Comparison of ENCODE assay signal across 8 mouse cellular contexts in the genomic region with DNA sequence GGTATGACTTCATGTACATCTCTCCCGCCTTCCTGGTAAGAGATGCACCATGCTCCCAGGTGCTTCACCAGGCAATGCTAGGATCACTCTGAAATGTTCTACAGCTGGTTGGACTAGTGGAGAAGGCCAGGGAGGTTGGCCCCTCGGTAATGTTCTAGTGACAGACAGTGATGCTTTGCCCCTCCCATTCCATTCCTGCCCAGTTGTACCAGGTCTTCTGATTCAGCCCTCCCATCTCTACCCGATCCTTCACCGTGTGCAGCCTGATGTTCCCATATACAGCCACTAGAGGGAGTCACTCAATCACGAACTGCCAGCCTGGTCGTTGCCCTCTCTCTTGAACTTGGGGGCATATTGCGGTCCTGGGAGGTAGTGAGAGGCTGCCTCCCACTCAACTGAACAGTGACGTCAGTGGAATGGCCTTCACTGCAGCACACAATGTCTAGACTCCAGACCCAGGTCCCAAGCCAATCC. TPM values are rescaled to one million over a fixed set of nuclear protein-coding genes. Genes with fewer than 3 reads are reported as not detected.
DNase-seq lines count a peak whose midpoint lies in the region; ATAC-seq lines count a peak whose summit lies in the region.
"Had no signal": no experiment of that assay in that cellular context is flagged by ENCODE, and none has a peak within 500 bp of the region (broad histone marks: within the 10 kb centered on the region; RNA-seq: fewer than 3 reads in every experiment).

No protein-coding gene starts in this region.

- H3K4me2 ChIP-seq in forebrain, embryonic 13.5 days: no peak overlapping the region
- no peak overlapping the region for H3K4me2 ChIP-seq in hindbrain, embryonic 14.5 days (replicated peaks)

- peak; percentile 83 for ATAC-seq in forebrain, embryonic 13.5 days
- ATAC-seq in hindbrain, embryonic 14.5 days (ENCODE audit: low FRiP score): peak; percentile 77

- H3K27ac ChIP-seq in forebrain, embryonic 13.5 days: no peak overlapping the region
- no peak overlapping the region for H3K27ac ChIP-seq in hindbrain, embryonic 14.5 days
- H3K27ac ChIP-seq: macrophage had no signal

- 15% methylated on average over 8 of the region's 8 CpGs for WGBS in forebrain, embryonic 13.5 days
- 15% methylated on average over 8 of the region's 8 CpGs for WGBS in hindbrain, embryonic 14.5 days

- H3K9ac ChIP-seq in forebrain, embryonic 13.5 days: no peak overlapping the region
- H3K9ac ChIP-seq in hindbrain, embryonic 14.5 days: no peak overlapping the region

- H3K9me3 ChIP-seq in forebrain, embryonic 13.5 days (replicated peaks): no peaks in the 10 kb centered on the region
- H3K9me3 ChIP-seq in hindbrain, embryonic 14.5 days (ENCODE audit: control insufficient read depth, low read length): no peaks in the 10 kb centered on the region
- H3K9me3 ChIP-seq in megakaryocyte, embryonic 14.5 days: no peaks in the 10 kb centered on the region

- no peaks in the 10 kb centered on the region for H3K27me3 ChIP-seq in forebrain, embryonic 13.5 days
- H3K27me3 ChIP-seq in hindbrain, embryonic 14.5 days (ENCODE audit: control insufficient read depth, insufficient read depth, low read length): no peaks in the 10 kb centered on the region
- peaks cover 67% of the 10 kb centered on the region for H3K27me3 ChIP-seq in megakaryocyte, embryonic 14.5 days (replicated peaks)

- H3K36me3 ChIP-seq in forebrain, embryonic 13.5 days (ENCODE audit: poor library complexity, severe bottlenecking): no peaks in the 10 kb centered on the region
- H3K36me3 ChIP-seq in hindbrain, embryonic 14.5 days (replicated peaks; ENCODE audit: control insufficient read depth, insufficient read depth): no peaks in the 10 kb centered on the region
- H3K36me3 ChIP-seq in megakaryocyte, embryonic 14.5 days (replicated peaks; ENCODE audit: low read length): no peaks in the 10 kb centered on the region

- H3K4me1 ChIP-seq in forebrain, embryonic 13.5 days: no peaks in the 10 kb centered on the region
- H3K4me1 ChIP-seq in hindbrain, embryonic 14.5 days (replicated peaks; ENCODE audit: control insufficient read depth, insufficient read depth, low read length): no peaks in the 10 kb centered on the region
- H3K4me1 ChIP-seq in megakaryocyte, embryonic 14.5 days: peaks cover 34% of the 10 kb centered on the region

- H3K4me3 ChIP-seq in forebrain, embryonic 13.5 days: no peak overlapping the region
- H3K4me3 ChIP-seq in hindbrain, embryonic 14.5 days (replicated peaks; ENCODE audit: low read length): no peak overlapping the region
- peak overlapping the region; percentile 29 for H3K4me3 ChIP-seq in megakaryocyte, embryonic 14.5 days (replicated peaks)

- DNase-seq in NIH3T3 (ENCODE audit: low read depth): peak; percentile 76
- DNase-seq in c-Kit-positive CD71-positive TER-119-positive erythroid progenitor cells, embryonic 14.5 days (ENCODE audit: low spot score): peak; percentile 35
- DNase-seq in hindbrain, embryonic 14.5 days (ENCODE audit: low spot score): peak; percentile 68
- DNase-seq in layer of hippocampus, postnatal 36 days: peak; percentile 53 to 62
- DNase-seq in right cerebral cortex, postnatal 10 days (ENCODE audit: low spot score in 2 of 2): peak; percentile 56 to 68

RNA-seq across cellular contexts. Expression of a gene that starts 33.3 kb away (rescaled TPM):
- polyA plus RNA-seq in forebrain, embryonic 13.5 days (2015; fragmentation: Nextera tagmentation; extraction: Ambion mirVana): 0.06 TPM in 1 of 2 replicates, not detected in the other
- polyA plus RNA-seq in hindbrain, embryonic 14.5 days (2014; fragmentation: Nextera tagmentation; extraction: Ambion mirVana): 0.17 and 0.55 TPM in 2 replicates
- not detected for total RNA-seq in layer of hippocampus, postnatal 36 days (2021)
- polyA plus RNA-seq in megakaryocyte, embryonic 14.5 days (2012; ENCODE audit: insufficient read depth, low replicate concordance): not detected in 2 replicates
- polyA plus RNA-seq: macrophage had no signal

RNA-seq across cellular contexts. Expression of a gene that starts 35.0 kb away (rescaled TPM):
- polyA plus RNA-seq in forebrain, embryonic 13.5 days (2015; fragmentation: Nextera tagmentation; extraction: Ambion mirVana): not detected in 2 replicates
- 0.08 and 0.31 TPM in 2 replicates for polyA plus RNA-seq in hindbrain, embryonic 14.5 days (2014; fragmentation: Nextera tagmentation; extraction: Ambion mirVana)
- under 1 TPM; 0.15 to 0.25 TPM for total RNA-seq in layer of hippocampus, postnatal 36 days (2021)
- polyA plus RNA-seq in megakaryocyte, embryonic 14.5 days (2012; ENCODE audit: insufficient read depth, low replicate concordance): not detected in 2 replicates
- polyA plus RNA-seq: macrophage had no signal
